Mouse (Mus musculus) adrenal gland, adult 2 months (tissue): Measurements from ENCODE around the gene Atp6v1c2. TPM values are rescaled to one million over a fixed set of nuclear protein-coding genes. Genes with fewer than 3 reads are reported as not detected.

Source experiments
- DNase-seq: peaks from one replicate; pipeline ENCODE4 v3.0.0; 2021
- long read RNA-seq: library from polyadenylated mRNA; stranded (forward); transcript quantifications from one replicate; pipeline ENCODE4 v2.0.0, GENCODE M21; 2021
- polyA plus RNA-seq: library from polyadenylated mRNA; depleted of rRNA; stranded (reverse); fragments of >200 nt; gene quantifications from 2 replicates; pipeline ENCODE4 v1.2.3, GENCODE M21; 2012; rRNA removed
- total RNA-seq, 2 experiments: library from RNA; stranded (reverse); gene quantifications; 2 replicates each; pipeline ENCODE4 v1.2.3; 2021

The Atp6v1c2 gene
- total RNA-seq: 1 to 10 TPM; 1.9 to 2.7 TPM
- 0.32 and 0.58 TPM in 2 replicates for polyA plus RNA-seq
- long read RNA-seq, partial matches to known transcripts: 0 of 1 reads
- long read RNA-seq, other reads (novel, unspliced or antisense): 1 of 1 reads

GRCm38 (mm10) chr12:17329259-17329658 lies at the start of gene Atp6v1c2:
Gene Atp6v1c2, minus strand, starts transcription at chr12:17329359.
- DNase-seq: no peak

GRCm38 (mm10) chr12:17376521-17376920 lies 47.4 kb upstream of the Atp6v1c2 start:
- no peak for DNase-seq

GRCm38 (mm10) chr12:17375243-17375642 lies 46.1 kb upstream of the Atp6v1c2 start:
- DNase-seq: no peak

- no peak for DNase-seq
Observed at GRCm38 (mm10) chr12:17373470-17373975, 44.4 kb upstream of the Atp6v1c2 start.

GRCm38 (mm10) chr12:17372696-17373095 lies 43.5 kb upstream of the Atp6v1c2 start:
- DNase-seq: no peak

GRCm38 (mm10) chr12:17371589-17372235 lies 42.6 kb upstream of the Atp6v1c2 start:
- DNase-seq: no peak

- peak; percentile 53 for DNase-seq
Observed at GRCm38 (mm10) chr12:17369551-17370325, 40.6 kb upstream of the Atp6v1c2 start.

GRCm38 (mm10) chr12:17369111-17369510 lies 40.0 kb upstream of the Atp6v1c2 start:
- no peak for DNase-seq

GRCm38 (mm10) chr12:17366981-17367380 lies 37.8 kb upstream of the Atp6v1c2 start:
- peak; percentile 86 for DNase-seq

- DNase-seq: no peak
Observed at GRCm38 (mm10) chr12:17362316-17362715, 33.2 kb upstream of the Atp6v1c2 start.

GRCm38 (mm10) chr12:17360650-17361049 lies 31.5 kb upstream of the Atp6v1c2 start:
- no peak for DNase-seq

- no peak for DNase-seq
Observed at GRCm38 (mm10) chr12:17360104-17360503, 30.9 kb upstream of the Atp6v1c2 start.

- DNase-seq: no peak
Observed at GRCm38 (mm10) chr12:17358981-17359380, 29.8 kb upstream of the Atp6v1c2 start.

GRCm38 (mm10) chr12:17357795-17358194 lies 28.6 kb upstream of the Atp6v1c2 start:
- no peak for DNase-seq

- no peak for DNase-seq
Observed at GRCm38 (mm10) chr12:17356853-17357252, 27.7 kb upstream of the Atp6v1c2 start.

GRCm38 (mm10) chr12:17350106-17350505 lies 20.9 kb upstream of the Atp6v1c2 start:
- DNase-seq: no peak

- DNase-seq: peak; percentile 91
Observed at GRCm38 (mm10) chr12:17348048-17349036, 19.2 kb upstream of the Atp6v1c2 start, which contains the start of gene Nol10. Gene Nol10, plus strand, starts transcription at chr12:17348458.

- peak; percentile 19 for DNase-seq
Observed at GRCm38 (mm10) chr12:17347327-17348047, 18.3 kb upstream of the Atp6v1c2 start.

GRCm38 (mm10) chr12:17339114-17339905 lies 10.2 kb upstream of the Atp6v1c2 start:
- DNase-seq: no peak

GRCm38 (mm10) chr12:17338338-17338737 lies 9.2 kb upstream of the Atp6v1c2 start:
- DNase-seq: no peak
